Mouse (Mus musculus): ENCODE data around the gene Stim1. TPM values are rescaled to one million over a fixed set of nuclear protein-coding genes. Genes with fewer than 3 reads are reported as not detected.

Gene Stim1
- polyA plus RNA-seq, 1 experiment, result not detected

DNA sequence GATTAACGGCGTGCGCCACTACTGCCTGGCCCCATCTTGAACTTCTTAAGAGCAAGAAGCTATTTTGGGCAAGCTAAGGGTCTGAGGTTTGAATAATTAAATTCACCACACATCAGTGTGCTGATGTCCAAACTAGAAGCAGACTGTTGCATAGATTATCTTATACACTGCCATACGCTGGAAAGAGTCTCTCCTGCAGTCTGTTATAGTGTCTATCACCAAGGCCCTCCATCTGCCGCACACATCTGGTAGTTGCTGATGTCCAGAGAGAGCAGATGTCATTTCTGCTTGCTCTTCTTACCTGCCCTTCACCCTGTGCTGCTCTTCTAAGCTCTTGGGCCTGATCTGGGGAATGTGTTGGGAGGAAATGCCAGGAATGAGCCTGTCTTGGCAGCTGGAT lies 62.7 kb downstream of the Stim1 start:
- WGBS, result 97% methylated on average over 5 of the region's 5 CpGs
- no peak overlapping the region for H3K4me3 ChIP-seq (ENCODE audit: insufficient read depth, low read depth, low read length)
- peaks cover 2% of the 10 kb centered on the region; the same call in 1 of the 2 replicates for H3K4me1 ChIP-seq (ENCODE audit: control insufficient read depth, insufficient read depth, low read length)
- TF ChIP-seq CTCF (IDR thresholded peaks at IDR 0.05; ENCODE audit: insufficient read depth, low read depth, low read length) (no peak), POLR2A (IDR thresholded peaks at IDR 0.05; ENCODE audit: insufficient read depth, low read depth, low read length) (no peak)
- no peak overlapping the region for H3K27ac ChIP-seq (ENCODE audit: insufficient read depth, low read depth, low read length)

GRCm38 (mm10) chr7:102331476-102331875 lies 63.9 kb downstream of the Stim1 start:
- WGBS, result 30% methylated on average over 3 of the region's 3 CpGs
- Histone ChIP-seq H3K4me3 (ENCODE audit: insufficient read depth, low read depth, low read length) (no peak overlapping the region), H3K4me1 (ENCODE audit: control insufficient read depth, insufficient read depth, low read length) (peaks cover 2% of the 10 kb centered on the region; the same call in 1 of the 2 replicates), H3K27ac (ENCODE audit: insufficient read depth, low read depth, low read length) (no peak overlapping the region)
- TF ChIP-seq POLR2A (IDR thresholded peaks at IDR 0.05; ENCODE audit: insufficient read depth, low read depth, low read length) (no peak), CTCF (IDR thresholded peaks at IDR 0.05; ENCODE audit: insufficient read depth, low read depth, low read length) (no peak)

GRCm38 (mm10) chr7:102333741-102334140 lies 66.1 kb downstream of the Stim1 start:
- Histone ChIP-seq H3K27ac (ENCODE audit: insufficient read depth, low read depth, low read length) (no peak overlapping the region), H3K4me1 (ENCODE audit: control insufficient read depth, insufficient read depth, low read length) (peaks cover 2% of the 10 kb centered on the region; the same call in 1 of the 2 replicates), H3K4me3 (ENCODE audit: insufficient read depth, low read depth, low read length) (no peak overlapping the region)
- WGBS, result 63% methylated on average over 4 of the region's 4 CpGs
- TF ChIP-seq CTCF (IDR thresholded peaks at IDR 0.05; ENCODE audit: insufficient read depth, low read depth, low read length), result no peak
- TF ChIP-seq POLR2A (IDR thresholded peaks at IDR 0.05; ENCODE audit: insufficient read depth, low read depth, low read length), result no peak

GRCm38 (mm10) chr7:102337326-102337725 lies 69.7 kb downstream of the Stim1 start:
- 97% methylated on average over 5 of the region's 5 CpGs for WGBS

DNA sequence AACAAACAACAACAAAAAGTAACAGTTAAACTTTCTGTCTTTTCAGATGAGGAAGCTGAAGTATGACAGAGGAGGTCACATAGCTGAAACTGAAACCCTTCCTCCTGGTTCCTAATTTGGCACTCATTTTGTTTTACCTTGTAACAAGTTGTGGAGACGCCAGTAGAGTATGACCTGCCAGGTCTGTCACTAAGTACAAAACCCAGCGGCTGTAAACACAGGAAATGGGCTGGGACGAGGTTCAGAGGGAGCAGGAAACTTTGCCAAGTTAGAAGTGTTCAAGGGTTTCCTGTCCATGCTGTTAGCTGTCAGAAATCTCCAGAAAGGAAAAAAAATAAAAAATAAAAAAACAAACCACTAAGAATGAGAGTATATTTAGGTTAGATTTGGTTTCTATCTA lies 70.3 kb downstream of the Stim1 start:
- Histone ChIP-seq H3K4me3 (ENCODE audit: insufficient read depth, low read depth, low read length) (no peak overlapping the region), H3K27ac (ENCODE audit: insufficient read depth, low read depth, low read length) (no peak overlapping the region), H3K4me1 (ENCODE audit: control insufficient read depth, insufficient read depth, low read length) (no peaks in the 10 kb centered on the region)
- 50% methylated on average over 3 of the region's 3 CpGs for WGBS
- TF ChIP-seq POLR2A (IDR thresholded peaks at IDR 0.05; ENCODE audit: insufficient read depth, low read depth, low read length) (no peak), CTCF (IDR thresholded peaks at IDR 0.05; ENCODE audit: insufficient read depth, low read depth, low read length) (no peak)

More at GRCm38 (mm10) chr7:102337326-102337725, 69.7 kb downstream of the Stim1 start:
- Histone ChIP-seq H3K4me3 (ENCODE audit: insufficient read depth, low read depth, low read length) (no peak overlapping the region), H3K4me1 (ENCODE audit: control insufficient read depth, insufficient read depth, low read length) (no peaks in the 10 kb centered on the region), H3K27ac (ENCODE audit: insufficient read depth, low read depth, low read length) (no peak overlapping the region)
- TF ChIP-seq CTCF (IDR thresholded peaks at IDR 0.05; ENCODE audit: insufficient read depth, low read depth, low read length), result no peak
- no peak for TF ChIP-seq POLR2A (IDR thresholded peaks at IDR 0.05; ENCODE audit: insufficient read depth, low read depth, low read length)

DNA sequence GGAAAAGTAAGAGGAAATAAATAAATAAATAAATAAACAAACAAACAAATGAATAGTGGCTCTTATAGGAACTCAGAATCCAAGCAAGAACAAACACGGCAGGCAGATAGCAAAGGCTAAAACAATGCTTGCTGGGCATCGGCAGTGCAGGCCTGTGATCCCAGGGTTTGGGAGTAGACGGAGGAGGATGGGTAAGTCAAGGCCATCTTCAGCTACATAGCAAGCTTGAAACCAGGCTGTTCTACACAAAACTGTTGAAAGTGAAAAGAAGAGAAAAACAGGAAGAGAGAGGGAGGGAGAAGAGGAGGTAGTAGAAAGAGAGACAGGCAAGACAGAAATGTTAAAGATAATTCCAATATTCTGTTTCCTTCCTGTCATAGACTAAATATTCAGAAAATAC lies 71.3 kb downstream of the Stim1 start:
- 95% methylated on average over 3 of the region's 3 CpGs for WGBS
- H3K4me3 ChIP-seq (ENCODE audit: insufficient read depth, low read depth, low read length), result no peak overlapping the region
- H3K4me1 ChIP-seq (ENCODE audit: control insufficient read depth, insufficient read depth, low read length), result no peaks in the 10 kb centered on the region
- H3K27ac ChIP-seq (ENCODE audit: insufficient read depth, low read depth, low read length), result no peak overlapping the region
- TF ChIP-seq CTCF (IDR thresholded peaks at IDR 0.05; ENCODE audit: insufficient read depth, low read depth, low read length), result no peak
- TF ChIP-seq POLR2A (IDR thresholded peaks at IDR 0.05; ENCODE audit: insufficient read depth, low read depth, low read length), result no peak

- TF ChIP-seq CTCF (IDR thresholded peaks at IDR 0.05; ENCODE audit: insufficient read depth, low read depth, low read length) (no peak), POLR2A (IDR thresholded peaks at IDR 0.05; ENCODE audit: insufficient read depth, low read depth, low read length) (no peak)
- Histone ChIP-seq H3K4me3 (ENCODE audit: insufficient read depth, low read depth, low read length) (no peak overlapping the region), H3K4me1 (ENCODE audit: control insufficient read depth, insufficient read depth, low read length) (no peaks in the 10 kb centered on the region), H3K27ac (ENCODE audit: insufficient read depth, low read depth, low read length) (no peak overlapping the region)
- WGBS, result 68% methylated on average over 2 of the region's 2 CpGs
Measured at GRCm38 (mm10) chr7:102345893-102346292, 78.3 kb downstream of the Stim1 start.

GRCm38 (mm10) chr7:102347327-102347726 lies 79.7 kb downstream of the Stim1 start:
- Histone ChIP-seq H3K27ac (ENCODE audit: insufficient read depth, low read depth, low read length) (no peak overlapping the region), H3K4me1 (ENCODE audit: control insufficient read depth, insufficient read depth, low read length) (no peaks in the 10 kb centered on the region), H3K4me3 (ENCODE audit: insufficient read depth, low read depth, low read length) (no peak overlapping the region)
- 48% methylated on average over 3 of the region's 3 CpGs for WGBS
- TF ChIP-seq POLR2A (IDR thresholded peaks at IDR 0.05; ENCODE audit: insufficient read depth, low read depth, low read length) (no peak), CTCF (IDR thresholded peaks at IDR 0.05; ENCODE audit: insufficient read depth, low read depth, low read length) (no peak)

- WGBS, result 75% methylated on average over 2 of the region's 2 CpGs
- Histone ChIP-seq H3K27ac (ENCODE audit: insufficient read depth, low read depth, low read length) (no peak overlapping the region), H3K4me3 (ENCODE audit: insufficient read depth, low read depth, low read length) (no peak overlapping the region), H3K4me1 (ENCODE audit: control insufficient read depth, insufficient read depth, low read length) (no peaks in the 10 kb centered on the region)
- no peak for TF ChIP-seq POLR2A (IDR thresholded peaks at IDR 0.05; ENCODE audit: insufficient read depth, low read depth, low read length)
- TF ChIP-seq CTCF (IDR thresholded peaks at IDR 0.05; ENCODE audit: insufficient read depth, low read depth, low read length), result no peak
Measured at GRCm38 (mm10) chr7:102348681-102349080, 81.1 kb downstream of the Stim1 start.

DNA sequence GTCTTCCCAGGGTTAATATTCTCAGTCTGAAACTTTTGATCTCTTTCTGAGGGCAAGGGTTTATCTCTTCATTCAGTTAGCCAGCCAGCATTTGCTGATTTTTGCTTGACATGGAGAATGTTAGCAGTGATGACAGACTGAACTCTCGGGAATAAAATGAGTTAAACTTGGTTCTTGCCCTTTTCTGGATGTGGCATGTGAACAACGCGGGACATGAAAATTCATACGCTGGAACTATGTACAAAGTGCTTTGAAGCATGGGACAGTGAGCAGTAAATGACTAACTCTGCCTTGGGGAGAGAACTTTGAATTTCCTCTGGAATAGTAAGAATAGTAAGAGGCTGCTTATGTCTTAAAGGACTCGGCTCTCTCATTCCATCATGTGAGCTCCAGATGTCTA lies 81.6 kb downstream of the Stim1 start:
- H3K4me1 ChIP-seq (ENCODE audit: control insufficient read depth, insufficient read depth, low read length), result no peaks in the 10 kb centered on the region
- WGBS, result 91% methylated on average over 5 of the region's 5 CpGs
- TF ChIP-seq CTCF (IDR thresholded peaks at IDR 0.05; ENCODE audit: insufficient read depth, low read depth, low read length) (no peak), POLR2A (IDR thresholded peaks at IDR 0.05; ENCODE audit: insufficient read depth, low read depth, low read length) (no peak)
- H3K4me3 ChIP-seq (ENCODE audit: insufficient read depth, low read depth, low read length), result no peak overlapping the region
- H3K27ac ChIP-seq (ENCODE audit: insufficient read depth, low read depth, low read length), result no peak overlapping the region

Data from olfactory bulb, adult 2 months (tissue).